Mouse (Mus musculus): Measurements from ENCODE around the gene Psmb4.
"Not testable (repeated sequence)": the region's sequence is repeated elsewhere in the genome, so short reads cannot be mapped to it uniquely, and the experiment has no call there.

Psmb4 gene

GRCm38 (mm10) chr3:94886316-94887224 is at the start of gene Psmb4:
Gene Psmb4 (minus strand): TSS chr3:94886961.
- in situ Hi-C loops (cut with MboI; ENCODE audit: low pct_unique_long_range_greater_than_20kb in 1 of 2, low sequenced_read_pairs in 2 of 2, unreplicated experiment in 1 of 2) = no loop called here

- in situ Hi-C loops (cut with MboI; ENCODE audit: low pct_unique_long_range_greater_than_20kb in 1 of 2, low sequenced_read_pairs in 2 of 2, unreplicated experiment in 1 of 2) = not testable (repeated sequence)
Measured at GRCm38 (mm10) chr3:94936147-94936546, 49.4 kb upstream of the Psmb4 start.

GRCm38 (mm10) chr3:94935332-94935731 is 48.6 kb upstream of the Psmb4 start:
- in situ Hi-C loops (cut with MboI; ENCODE audit: low pct_unique_long_range_greater_than_20kb in 1 of 2, low sequenced_read_pairs in 2 of 2, unreplicated experiment in 1 of 2) = not testable (repeated sequence)

- in situ Hi-C loops (cut with MboI; ENCODE audit: low pct_unique_long_range_greater_than_20kb in 1 of 2, low sequenced_read_pairs in 2 of 2, unreplicated experiment in 1 of 2) = not testable (repeated sequence)
Measured at GRCm38 (mm10) chr3:94934564-94934963, 47.8 kb upstream of the Psmb4 start.

- in situ Hi-C loops (cut with MboI; ENCODE audit: low pct_unique_long_range_greater_than_20kb in 1 of 2, low sequenced_read_pairs in 2 of 2, unreplicated experiment in 1 of 2) = not testable (repeated sequence)
Measured at GRCm38 (mm10) chr3:94933604-94934003, 46.8 kb upstream of the Psmb4 start.

- in situ Hi-C loops (cut with MboI; ENCODE audit: low pct_unique_long_range_greater_than_20kb in 1 of 2, low sequenced_read_pairs in 2 of 2, unreplicated experiment in 1 of 2) = no loop called here
Measured at GRCm38 (mm10) chr3:94932809-94933564, 46.2 kb upstream of the Psmb4 start, which contains the start of gene Selenbp1. Gene Selenbp1 (plus strand): TSS chr3:94933056.

GRCm38 (mm10) chr3:94932279-94932678 is 45.5 kb upstream of the Psmb4 start:
- in situ Hi-C loops (cut with MboI; ENCODE audit: low pct_unique_long_range_greater_than_20kb in 1 of 2, low sequenced_read_pairs in 2 of 2, unreplicated experiment in 1 of 2) = not testable (repeated sequence)

- in situ Hi-C loops (cut with MboI; ENCODE audit: low pct_unique_long_range_greater_than_20kb in 1 of 2, low sequenced_read_pairs in 2 of 2, unreplicated experiment in 1 of 2) = not testable (repeated sequence)
Measured at GRCm38 (mm10) chr3:94931427-94932082, 44.8 kb upstream of the Psmb4 start.

GRCm38 (mm10) chr3:94930386-94931266 is 43.9 kb upstream of the Psmb4 start:
- in situ Hi-C loops (cut with MboI; ENCODE audit: low pct_unique_long_range_greater_than_20kb in 1 of 2, low sequenced_read_pairs in 2 of 2, unreplicated experiment in 1 of 2) = not testable (repeated sequence)

GRCm38 (mm10) chr3:94928979-94929378 is 42.2 kb upstream of the Psmb4 start:
- in situ Hi-C loops (cut with MboI; ENCODE audit: low pct_unique_long_range_greater_than_20kb in 1 of 2, low sequenced_read_pairs in 2 of 2, unreplicated experiment in 1 of 2) = not testable (repeated sequence)

GRCm38 (mm10) chr3:94926301-94926736 is 39.6 kb upstream of the Psmb4 start:
- in situ Hi-C loops (cut with MboI; ENCODE audit: low pct_unique_long_range_greater_than_20kb in 1 of 2, low sequenced_read_pairs in 2 of 2, unreplicated experiment in 1 of 2) = not testable (repeated sequence)

- in situ Hi-C loops (cut with MboI; ENCODE audit: low pct_unique_long_range_greater_than_20kb in 1 of 2, low sequenced_read_pairs in 2 of 2, unreplicated experiment in 1 of 2) = no loop called here
Measured at GRCm38 (mm10) chr3:94924688-94925087, 37.9 kb upstream of the Psmb4 start.

GRCm38 (mm10) chr3:94922333-94922732 is 35.6 kb upstream of the Psmb4 start:
- in situ Hi-C loops (cut with MboI; ENCODE audit: low pct_unique_long_range_greater_than_20kb in 1 of 2, low sequenced_read_pairs in 2 of 2, unreplicated experiment in 1 of 2) = no loop called here

- in situ Hi-C loops (cut with MboI; ENCODE audit: low pct_unique_long_range_greater_than_20kb in 1 of 2, low sequenced_read_pairs in 2 of 2, unreplicated experiment in 1 of 2) = no loop called here
Measured at GRCm38 (mm10) chr3:94921104-94921503, 34.3 kb upstream of the Psmb4 start.

GRCm38 (mm10) chr3:94918845-94919244 is 32.1 kb upstream of the Psmb4 start:
- in situ Hi-C loops (cut with MboI; ENCODE audit: low pct_unique_long_range_greater_than_20kb in 1 of 2, low sequenced_read_pairs in 2 of 2, unreplicated experiment in 1 of 2) = no loop called here

- in situ Hi-C loops (cut with MboI; ENCODE audit: low pct_unique_long_range_greater_than_20kb in 1 of 2, low sequenced_read_pairs in 2 of 2, unreplicated experiment in 1 of 2) = no loop called here
Measured at GRCm38 (mm10) chr3:94917816-94918361, 31.1 kb upstream of the Psmb4 start.

GRCm38 (mm10) chr3:94915903-94916741 is 29.4 kb upstream of the Psmb4 start:
- in situ Hi-C loops (cut with MboI; ENCODE audit: low pct_unique_long_range_greater_than_20kb in 1 of 2, low sequenced_read_pairs in 2 of 2, unreplicated experiment in 1 of 2) = no loop called here
